ENCODE assay signal across 17 mouse cellular contexts in genomic region chr9:34370686-34371398, GRCm38 (mm10).
"Had no signal": no experiment of that assay in that cellular context is flagged by ENCODE, and none has a peak within 500 bp of the region (broad histone marks: within the 10 kb centered on the region; RNA-seq: fewer than 3 reads in every experiment).

No protein-coding gene starts in this region.

- H3K4me3 ChIP-seq: liver, embryonic 12.5 days; lung, embryonic 15.5 days; midbrain, embryonic 10.5 days; midbrain, embryonic 12.5 days; myocyte; neural tube, embryonic 13.5 days; neural tube, embryonic 15.5 days had no signal

- H3K4me2 ChIP-seq: liver, embryonic 12.5 days; lung, embryonic 15.5 days; midbrain, embryonic 12.5 days; neural tube, embryonic 13.5 days; neural tube, embryonic 15.5 days had no signal

- H3K27ac ChIP-seq: liver, embryonic 12.5 days; liver, embryonic 14.5 days; lung, embryonic 15.5 days; midbrain, embryonic 10.5 days; midbrain, embryonic 12.5 days; neural tube, embryonic 13.5 days; neural tube, embryonic 15.5 days had no signal

- H3K27me3 ChIP-seq: liver, embryonic 12.5 days; lung, embryonic 15.5 days; midbrain, embryonic 12.5 days; neural tube, embryonic 13.5 days; neural tube, embryonic 15.5 days had no signal

- H3K9ac ChIP-seq: liver, embryonic 12.5 days; liver, embryonic 14.5 days; lung, embryonic 15.5 days; midbrain, embryonic 12.5 days; neural tube, embryonic 13.5 days; neural tube, embryonic 15.5 days had no signal

- H3K4me1 ChIP-seq: liver, embryonic 12.5 days; neural tube, embryonic 13.5 days; neural tube, embryonic 15.5 days had no signal

- H3K9me3 ChIP-seq: liver, embryonic 12.5 days; lung, embryonic 15.5 days; midbrain, embryonic 10.5 days; midbrain, embryonic 12.5 days; neural tube, embryonic 13.5 days; neural tube, embryonic 15.5 days had no signal

- H3K36me3 ChIP-seq: liver, embryonic 12.5 days; lung, embryonic 15.5 days; midbrain, embryonic 10.5 days; midbrain, embryonic 12.5 days; neural tube, embryonic 13.5 days; neural tube, embryonic 15.5 days had no signal

- ATAC-seq: liver, embryonic 12.5 days; midbrain, embryonic 16.5 days had no signal

- DNase-seq: midbrain, embryonic 14.5 days; right cerebral cortex, adult 18-20 months; right cerebral cortex, postnatal 25 days; right cerebral cortex, postnatal 4 days; spleen, adult 18-20 months; thymus, adult 18-20 months; thymus, postnatal 14 days; thymus, postnatal 36 days had no signal
